Mouse (Mus musculus) brain, embryonic 14.5 days (tissue): Measurements from ENCODE around the gene Tmf1.

Experiments used
- CTCF ChIP-seq: fragments of 200-500 bp; IDR thresholded peaks from 2 replicates; pipeline ENCODE4 v1.5.1; 2012; ENCODE audit warnings: inconsistent platforms, mild to moderate bottlenecking, moderate library complexity, borderline replicate concordance; ENCODE audit not compliant: insufficient read depth, insufficient read length; ENCODE audit errors: extremely low read depth
- POLR2A ChIP-seq: fragments of 200-500 bp; IDR thresholded peaks from 2 replicates; pipeline ENCODE4 v1.6.1; 2012; ENCODE audit warnings: mild to moderate bottlenecking, inconsistent platforms, borderline replicate concordance; ENCODE audit not compliant: poor library complexity, insufficient read depth, insufficient read length, severe bottlenecking; ENCODE audit errors: extremely low read depth

DNA sequence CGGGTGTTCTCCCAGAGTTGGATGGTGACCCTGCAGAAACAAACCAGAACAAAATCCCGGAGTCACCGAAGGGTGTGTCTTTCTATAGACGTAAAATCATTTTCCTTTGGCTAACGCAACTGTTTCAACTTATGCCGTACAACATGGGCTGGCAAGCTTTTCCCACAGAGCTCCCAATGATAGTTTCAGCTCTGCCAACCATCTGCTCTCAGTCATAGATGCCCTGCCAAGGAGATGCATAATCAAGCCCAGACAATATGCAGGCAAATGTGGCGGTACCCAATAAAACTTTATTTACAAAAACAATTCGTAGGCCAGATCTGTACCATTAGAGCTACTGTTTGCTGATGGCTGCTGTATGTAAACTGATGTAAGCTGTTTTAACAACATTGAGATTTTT is 66.7 kb downstream of the Tmf1 start:
- TF ChIP-seq POLR2A: no peak
- TF ChIP-seq CTCF: no peak
